Mouse (Mus musculus) embryonic facial prominence, embryonic 13.5 days (tissue): Measurements from ENCODE around the gene Teddm1a. TPM values are rescaled to one million over a fixed set of nuclear protein-coding genes. Genes with fewer than 3 reads are reported as not detected.

Experiments used
- ATAC-seq: fragments of 200-750 bp; cut with Nextera tagmentation; 2 replicates; pipeline ENCODE4 v1.8.0; 2017; ENCODE audit warnings: low read depth; ENCODE audit not compliant: insufficient number of reproducible peaks, insufficient read depth, low FRiP score, low TSS enrichment
- H3K27ac ChIP-seq: fragments of 300-500 bp; sonication (generic); 2 replicates; pipeline ENCODE4 v1.5.1; 2015; ENCODE audit warnings: moderate library complexity, mild to moderate bottlenecking, inconsistent platforms
- H3K27me3 ChIP-seq: fragments of 300-500 bp; sonication (generic); 2 replicates; pipeline ENCODE4 v1.6.1; 2015; ENCODE audit warnings: mild to moderate bottlenecking, inconsistent platforms
- H3K36me3 ChIP-seq: fragments of 300-500 bp; sonication (generic); 2 replicates; pipeline ENCODE4 v1.6.1; 2015; ENCODE audit warnings: mild to moderate bottlenecking, inconsistent platforms
- H3K4me1 ChIP-seq: fragments of 300-500 bp; sonication (generic); 2 replicates; pipeline ENCODE4 v1.6.1; 2015; ENCODE audit warnings: inconsistent platforms
- H3K4me2 ChIP-seq: fragments of 300-500 bp; sonication (generic); 2 replicates; pipeline ENCODE4 v1.6.1; 2015; ENCODE audit warnings: moderate library complexity, mild to moderate bottlenecking, inconsistent platforms
- H3K4me3 ChIP-seq: fragments of 300-500 bp; sonication (generic); 2 replicates; pipeline ENCODE4 v1.5.1; 2015; ENCODE audit warnings: mild to moderate bottlenecking, inconsistent platforms
- H3K9ac ChIP-seq: fragments of 300-500 bp; sonication (generic); 2 replicates; pipeline ENCODE4 v1.6.1; 2015; ENCODE audit warnings: mild to moderate bottlenecking, inconsistent platforms
- H3K9me3 ChIP-seq: fragments of 300-500 bp; sonication (generic); 2 replicates; pipeline ENCODE4 v1.6.1; 2016; ENCODE audit warnings: inconsistent platforms
- WGBS: fragments of 180-500 bp; shearing (Covaris S2); methylation state at CpG from one replicate; pipeline ENCODE4 v1.1.7; 2015; ENCODE audit warnings: mixed read lengths; 5-methylcytosine and 5-hydroxymethylcytosine counted together
- polyA plus RNA-seq: library from polyadenylated mRNA; unstranded; fragments of >200 nt; fragmentation: Nextera tagmentation; extraction: Ambion mirVana; gene quantifications from 2 replicates; pipeline ENCODE4 v1.2.1, GENCODE M21; 2015

Teddm1a gene
- polyA plus RNA-seq, 1 experiment from 2014 or later = not detected

DNA sequence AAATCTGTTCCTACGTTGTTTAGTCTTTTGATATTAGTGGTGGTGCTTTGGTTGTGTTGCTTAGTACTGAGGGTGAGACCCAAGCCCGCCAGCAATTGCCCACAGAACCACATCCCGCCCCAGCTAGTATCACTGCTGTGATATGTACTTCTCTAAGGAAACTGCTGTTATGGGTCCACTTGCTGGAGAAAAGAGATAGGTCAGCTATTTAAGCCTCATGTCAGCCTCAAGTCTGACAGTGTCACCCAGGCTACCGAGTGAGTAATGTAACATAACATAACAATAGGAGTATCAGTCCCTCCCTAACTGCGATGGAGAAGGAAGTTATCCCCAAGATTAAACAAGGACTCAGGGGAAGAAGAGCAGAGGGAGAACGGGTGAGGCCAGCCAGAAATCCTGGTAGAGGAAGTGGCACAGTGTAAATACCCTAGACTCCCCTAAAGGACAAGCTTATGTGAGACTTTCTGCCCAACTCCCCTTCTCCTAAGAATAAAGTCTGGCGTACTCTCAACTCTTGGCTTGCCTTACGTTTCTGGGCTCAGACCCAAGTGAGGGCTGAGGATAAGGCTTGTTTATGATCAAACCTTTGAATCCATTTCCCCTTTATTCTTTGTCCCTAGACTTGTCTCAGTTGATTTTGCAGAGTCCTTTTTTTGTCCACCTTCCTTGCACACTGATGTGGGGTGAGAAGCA lies 2.8 kb downstream of the Teddm1a start:
- no peaks in the 10 kb centered on the region for H3K9me3 ChIP-seq
- no peak overlapping the region for H3K27ac ChIP-seq
- peaks cover 15% of the 10 kb centered on the region for H3K4me1 ChIP-seq
- H3K36me3 ChIP-seq = no peaks in the 10 kb centered on the region
- no peak overlapping the region for H3K4me3 ChIP-seq
- H3K27me3 ChIP-seq = peaks cover 7% of the 10 kb centered on the region; the same call in 1 of the 2 replicates
- no peak overlapping the region for H3K9ac ChIP-seq
- H3K4me2 ChIP-seq = no peak overlapping the region
- WGBS = 51% methylated on average over 8 of the region's 8 CpGs
- no peak for ATAC-seq

DNA sequence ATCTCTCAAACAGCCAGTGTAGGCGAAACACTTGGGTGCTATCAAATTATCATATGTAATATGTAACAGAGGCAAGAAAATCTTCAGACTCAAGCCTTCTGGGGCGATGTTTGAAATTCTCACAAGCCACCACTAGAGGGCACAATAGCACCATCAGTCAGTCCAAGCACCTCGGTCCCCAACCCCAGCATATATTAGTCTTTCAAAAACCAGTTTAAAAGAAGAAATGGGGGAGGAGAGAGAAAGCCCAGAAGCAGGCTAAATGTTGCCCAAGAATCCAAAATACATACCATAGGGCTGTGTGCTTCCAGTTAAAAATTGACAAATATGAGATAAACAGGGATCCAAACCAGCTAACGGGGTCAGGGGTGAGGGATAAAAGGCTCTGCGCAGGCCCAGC lies 3.4 kb downstream of the Teddm1a start:
- Histone ChIP-seq H3K4me3 (no peak overlapping the region), H3K36me3 (no peaks in the 10 kb centered on the region), H3K9me3 (no peaks in the 10 kb centered on the region), H3K27me3 (peaks cover 7% of the 10 kb centered on the region; the same call in 1 of the 2 replicates), H3K27ac (no peak overlapping the region), H3K4me1 (peaks cover 15% of the 10 kb centered on the region), H3K9ac (no peak overlapping the region), H3K4me2 (no peak overlapping the region)
- 35% methylated on average over 5 of the region's 5 CpGs for WGBS
- no peak for ATAC-seq

DNA sequence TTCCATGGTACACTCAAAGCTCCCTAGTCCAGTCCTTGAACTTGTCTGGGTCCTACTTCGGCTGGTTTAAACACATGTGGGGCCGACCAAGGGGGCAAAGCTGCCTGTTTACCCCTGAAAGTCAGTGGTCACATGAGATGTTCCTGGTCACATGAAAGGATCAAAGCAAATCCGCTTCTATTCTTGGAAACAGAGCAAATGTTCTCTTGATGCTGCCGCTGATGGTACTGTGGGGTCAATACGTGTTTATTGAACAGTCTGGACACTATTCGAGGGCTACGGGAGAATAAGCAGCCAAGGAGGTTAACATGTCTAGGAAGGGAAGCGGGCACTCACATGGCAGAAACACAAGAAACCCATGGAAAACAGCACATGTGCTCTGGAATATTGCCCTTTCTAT lies 5.7 kb downstream of the Teddm1a start:
- WGBS = 83% methylated on average over 8 of the region's 8 CpGs
- Histone ChIP-seq H3K27me3 (peaks cover 3% of the 10 kb centered on the region; the same call in 1 of the 2 replicates), H3K9me3 (no peaks in the 10 kb centered on the region), H3K4me1 (peaks cover 27% of the 10 kb centered on the region), H3K4me2 (no peak overlapping the region), H3K9ac (no peak overlapping the region), H3K36me3 (no peaks in the 10 kb centered on the region), H3K4me3 (no peak overlapping the region), H3K27ac (no peak overlapping the region)
- no peak for ATAC-seq

DNA sequence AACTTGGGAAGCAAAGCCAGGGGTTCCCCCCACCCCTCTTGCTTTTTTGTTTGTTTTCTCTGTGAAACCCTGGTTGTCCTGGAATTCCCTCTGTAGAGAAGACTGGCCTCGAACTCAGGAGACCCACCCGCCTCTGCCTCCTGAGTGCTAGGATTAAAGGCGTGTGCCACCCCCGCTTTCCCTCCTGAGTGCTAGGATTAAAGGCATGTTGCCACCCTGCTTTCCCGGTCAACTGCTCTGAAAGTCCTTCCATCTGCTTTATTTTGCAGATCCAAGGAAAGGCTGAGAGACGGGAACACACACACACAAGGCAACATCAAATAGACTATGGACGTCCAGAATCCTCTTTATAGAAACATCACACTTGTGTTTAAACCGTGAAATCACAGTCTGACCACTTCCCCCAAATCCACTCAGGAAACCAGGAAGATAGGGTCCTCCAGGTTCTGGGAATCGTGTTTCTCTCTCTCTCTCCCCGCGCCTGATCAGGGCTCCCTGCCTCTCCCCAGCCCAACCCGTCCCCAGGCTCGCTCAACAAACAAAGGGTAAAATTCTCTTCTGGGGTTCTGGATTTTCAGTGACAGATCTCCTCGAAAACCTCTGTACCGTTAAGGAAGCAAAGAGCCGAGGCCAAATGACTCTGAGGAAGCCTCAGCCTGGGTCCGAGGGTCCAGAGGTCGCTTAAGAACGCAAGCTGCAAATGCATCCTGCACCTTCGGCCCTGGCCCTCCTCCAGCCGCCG lies 7.6 kb downstream of the Teddm1a start:
- Histone ChIP-seq H3K4me3 (peak overlapping the region; percentile 77), H3K27me3 (no peaks in the 10 kb centered on the region), H3K4me1 (peaks cover 30% of the 10 kb centered on the region), H3K36me3 (peaks cover 16% of the 10 kb centered on the region), H3K27ac (peak overlapping the region; percentile 98), H3K9me3 (no peaks in the 10 kb centered on the region), H3K4me2 (peak overlapping the region; percentile 78), H3K9ac (peak overlapping the region; percentile 92)
- ATAC-seq = 0 out of 2 replicates have a peak, but pooled peaks have one; percentile 7
- 18% methylated on average over 22 of the region's 22 CpGs for WGBS

DNA sequence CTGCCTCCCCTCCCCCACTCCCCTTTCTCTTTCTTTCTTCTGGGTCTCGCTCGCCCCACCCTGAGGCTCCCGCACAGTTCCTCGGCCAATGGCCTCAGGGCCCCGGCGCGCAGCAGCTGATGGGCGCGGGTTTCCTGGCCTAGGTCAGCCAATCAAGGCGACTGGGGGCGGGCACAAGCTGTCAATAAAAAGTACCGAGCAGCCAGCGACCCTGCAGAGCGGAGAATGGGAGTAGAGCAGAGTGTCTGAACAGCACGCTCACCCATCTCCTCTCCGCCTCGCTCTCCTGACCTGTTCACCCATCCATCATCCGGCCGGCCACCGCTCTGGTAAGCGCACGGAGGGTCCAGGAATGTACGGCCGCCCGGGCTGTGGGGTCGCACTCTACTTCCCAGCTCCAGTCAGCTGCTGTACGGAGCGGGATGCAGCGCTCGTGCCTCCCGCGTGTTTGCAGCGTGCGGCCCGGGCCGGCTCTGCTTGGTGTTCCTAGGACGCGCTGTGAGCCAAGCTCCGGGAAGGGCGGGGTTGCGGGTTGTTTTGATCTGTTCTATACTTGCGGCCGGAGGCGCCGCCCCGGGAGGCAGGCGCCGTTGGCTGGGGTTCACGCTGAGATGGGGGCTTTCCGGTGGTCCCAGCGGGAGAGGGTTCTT lies 8.3 kb downstream of the Teddm1a start, which contains the start of the genes Glul and Teddm2:
Gene Glul (plus strand): TSS at position 214 of the 650 bp plus-strand sequence.
Gene Teddm2 (minus strand): TSS at position 498 of the 650 bp plus-strand sequence.
- H3K36me3 ChIP-seq = peaks cover 23% of the 10 kb centered on the region
- peak within 1 kb of the TSS; percentile 98 for H3K27ac ChIP-seq

DNA sequence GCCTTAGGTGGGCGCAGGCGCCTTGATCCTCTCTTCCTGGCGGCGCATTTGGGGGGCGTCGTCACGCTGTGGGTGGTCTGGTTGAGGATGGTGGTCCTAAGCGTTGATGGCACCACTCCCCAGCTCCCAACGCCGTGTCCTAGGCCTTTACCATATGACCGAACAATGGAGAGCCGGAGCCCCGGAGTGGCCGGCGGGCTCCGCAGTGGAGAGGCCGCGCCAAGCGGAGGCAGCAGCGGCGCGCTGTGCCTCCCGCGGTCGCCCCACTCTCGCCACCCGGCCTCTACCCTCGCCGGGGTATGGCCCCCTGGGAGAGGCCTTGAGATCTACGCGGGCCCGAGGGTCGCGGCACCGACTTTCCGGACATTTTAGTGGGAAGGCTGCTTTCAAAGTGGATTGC lies 8.8 kb downstream of the Teddm1a start:
- Histone ChIP-seq H3K27ac (peak overlapping the region; percentile 98), H3K4me1 (peaks cover 27% of the 10 kb centered on the region), H3K4me3 (peak overlapping the region; percentile 77), H3K36me3 (peaks cover 28% of the 10 kb centered on the region), H3K27me3 (no peaks in the 10 kb centered on the region), H3K9ac (peak overlapping the region; percentile 92), H3K4me2 (peak overlapping the region; percentile 78), H3K9me3 (no peaks in the 10 kb centered on the region)
- 0% methylated on average over 36 of the region's 36 CpGs for WGBS
- ATAC-seq = peak; percentile 4; the same call in 1 of the 2 replicates

More for the DNA sequence above, 8.3 kb downstream of the Teddm1a start, which contains the start of the genes Glul and Teddm2:
- Histone ChIP-seq H3K27me3 (no peaks in the 10 kb centered on the region), H3K4me2 (peak within 1 kb of the TSS; percentile 78), H3K9me3 (no peaks in the 10 kb centered on the region), H3K4me1 (peaks cover 27% of the 10 kb centered on the region), H3K9ac (peak within 1 kb of the TSS; percentile 92), H3K4me3 (peak within 1 kb of the TSS; percentile 77)
- WGBS = under 1% methylated on average over 51 of the region's 51 CpGs
- ATAC-seq = peak; percentile 93

DNA sequence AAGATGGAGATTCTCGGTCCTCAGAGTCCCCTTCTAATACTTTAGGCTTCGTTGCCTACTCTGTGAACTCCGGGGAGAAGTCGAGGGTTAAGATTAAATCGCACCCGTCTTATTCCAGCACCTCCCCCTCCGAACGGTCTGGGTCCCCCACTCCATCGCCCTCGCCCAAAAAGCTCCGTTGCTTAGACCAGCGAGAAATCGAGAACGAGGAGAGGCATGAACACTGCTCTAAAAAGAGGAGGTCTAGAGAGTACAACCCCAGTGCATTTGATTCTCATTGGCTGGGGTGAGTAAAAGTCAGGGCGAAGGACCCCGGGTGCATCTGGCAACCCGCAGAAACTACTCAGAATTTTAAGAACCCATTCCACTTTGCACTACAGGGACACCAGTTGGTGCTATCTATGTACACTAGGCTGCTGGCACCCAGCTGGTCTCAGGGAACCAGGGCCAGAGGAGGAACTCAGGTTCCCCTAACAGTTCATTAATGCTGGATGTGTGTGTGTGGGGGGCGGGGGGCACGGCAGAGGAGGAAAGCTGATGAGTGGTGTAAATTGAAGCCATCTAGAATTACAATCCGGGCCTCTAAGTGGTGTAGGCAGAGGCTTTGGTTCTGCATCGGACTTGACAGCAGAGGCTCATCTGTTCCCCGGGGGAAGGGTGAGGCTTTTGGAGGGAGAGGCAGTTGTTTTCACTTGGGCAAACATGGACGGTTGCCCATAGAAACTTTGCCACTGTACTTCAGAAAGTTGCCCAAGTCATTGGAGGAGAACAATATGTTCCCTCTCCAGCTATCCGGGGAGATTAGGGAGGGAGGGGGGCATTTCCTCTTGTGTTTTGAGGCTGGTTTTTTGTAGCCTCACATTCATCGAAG lies 9.6 kb downstream of the Teddm1a start:
- Histone ChIP-seq H3K27ac (peak overlapping the region; percentile 98), H3K27me3 (no peaks in the 10 kb centered on the region), H3K4me1 (peaks cover 27% of the 10 kb centered on the region), H3K4me3 (peak overlapping the region; percentile 77), H3K4me2 (peak overlapping the region; percentile 78), H3K9ac (peak overlapping the region; percentile 92), H3K36me3 (peaks cover 35% of the 10 kb centered on the region), H3K9me3 (no peaks in the 10 kb centered on the region)
- no peak for ATAC-seq
- 1% methylated on average over 25 of the region's 25 CpGs for WGBS

DNA sequence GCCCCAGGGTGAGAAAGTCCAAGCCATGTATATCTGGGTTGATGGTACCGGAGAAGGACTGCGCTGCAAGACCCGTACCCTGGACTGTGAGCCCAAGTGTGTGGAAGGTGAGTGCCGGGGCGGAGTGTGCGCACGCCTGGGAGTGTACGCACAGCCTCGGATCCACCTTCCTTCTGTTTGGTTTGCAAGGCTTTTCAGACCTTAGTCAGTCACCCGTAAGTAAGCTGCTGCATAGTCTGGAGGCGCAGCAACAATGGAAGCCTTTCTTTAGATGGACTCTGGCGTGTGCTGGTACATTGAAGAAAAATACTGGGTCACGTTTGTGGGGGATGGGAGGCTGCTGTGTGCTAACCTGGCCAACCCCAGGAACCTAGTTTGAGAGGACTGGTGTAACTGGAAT lies 11.5 kb downstream of the Teddm1a start:
- Histone ChIP-seq H3K9me3 (no peaks in the 10 kb centered on the region), H3K4me1 (peaks cover 27% of the 10 kb centered on the region), H3K36me3 (peaks cover 54% of the 10 kb centered on the region), H3K4me2 (no peak overlapping the region), H3K27me3 (no peaks in the 10 kb centered on the region), H3K27ac (no peak overlapping the region), H3K4me3 (no peak overlapping the region), H3K9ac (no peak overlapping the region)
- ATAC-seq = no peak
- 78% methylated on average over 13 of the region's 13 CpGs for WGBS

DNA sequence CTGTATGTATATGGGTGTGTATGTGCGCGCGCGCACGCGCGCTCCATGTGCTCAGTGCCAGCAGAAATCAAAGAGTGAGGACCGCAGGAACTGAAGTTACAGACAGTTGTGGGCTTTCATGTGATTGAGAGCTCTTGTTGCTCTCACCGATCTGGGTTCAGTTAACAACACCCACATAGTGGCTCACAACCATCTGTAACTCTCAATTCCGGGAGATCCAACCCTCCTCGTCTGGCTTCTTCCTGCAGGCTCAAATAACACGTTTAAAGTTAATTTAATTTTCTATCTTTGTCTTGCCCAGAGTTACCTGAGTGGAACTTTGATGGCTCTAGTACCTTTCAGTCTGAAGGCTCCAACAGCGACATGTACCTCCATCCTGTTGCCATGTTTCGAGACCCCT lies 12.7 kb downstream of the Teddm1a start:
- H3K27ac ChIP-seq = no peak overlapping the region
- 82% methylated on average over 14 of the region's 14 CpGs for WGBS
- no peaks in the 10 kb centered on the region for H3K27me3 ChIP-seq
- no peak overlapping the region for H3K9ac ChIP-seq
- peaks cover 64% of the 10 kb centered on the region for H3K36me3 ChIP-seq
- H3K4me3 ChIP-seq = no peak overlapping the region
- H3K4me1 ChIP-seq = peaks cover 21% of the 10 kb centered on the region
- H3K9me3 ChIP-seq = no peaks in the 10 kb centered on the region
- H3K4me2 ChIP-seq = no peak overlapping the region
- ATAC-seq = no peak

DNA sequence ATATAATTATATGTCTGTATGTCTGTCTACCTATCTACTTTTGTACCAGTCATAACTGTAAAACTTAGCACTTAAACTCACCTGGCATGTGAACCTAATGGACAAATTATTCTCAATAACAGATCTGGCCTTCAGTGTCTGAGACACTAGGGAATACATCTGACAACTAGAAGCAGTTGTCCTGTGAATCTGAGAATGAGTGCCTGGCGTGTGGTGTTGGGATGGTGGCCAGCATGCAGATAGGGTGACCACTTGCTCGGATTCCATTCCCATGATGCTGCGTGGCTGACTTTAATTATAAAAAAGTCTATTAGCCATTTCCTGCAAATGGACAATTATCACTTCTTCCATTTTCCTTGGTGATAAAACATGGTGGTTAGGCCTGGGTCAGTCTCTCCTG lies 14.3 kb downstream of the Teddm1a start:
- peaks cover 75% of the 10 kb centered on the region for H3K36me3 ChIP-seq
- 89% methylated on average over 3 of the region's 3 CpGs for WGBS
- no peak overlapping the region for H3K4me3 ChIP-seq

DNA sequence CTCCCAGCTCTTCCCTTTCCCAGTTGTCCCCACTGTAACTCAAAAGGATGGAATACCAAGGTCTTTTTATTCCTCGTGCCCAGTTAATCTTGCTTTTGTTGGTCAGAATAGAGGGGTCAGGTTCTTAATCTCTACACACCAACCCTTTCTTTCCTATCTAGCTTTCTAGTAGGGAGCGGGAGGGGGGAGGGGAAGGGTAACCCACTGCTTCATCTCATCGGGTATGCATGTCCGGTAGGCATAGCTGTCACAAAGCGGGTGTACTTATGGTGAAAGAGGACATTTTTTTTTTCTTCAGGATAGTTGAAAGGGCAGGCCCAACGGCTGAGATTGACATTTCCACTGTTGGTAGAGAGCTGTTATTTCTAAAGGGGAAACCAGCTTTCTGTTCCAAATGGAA lies 16.7 kb downstream of the Teddm1a start:
- no peak overlapping the region for H3K27ac ChIP-seq
- ATAC-seq = no peak
- no peak overlapping the region for H3K4me3 ChIP-seq
- peaks cover 73% of the 10 kb centered on the region for H3K36me3 ChIP-seq
- WGBS = 87% methylated on average over 6 of the region's 6 CpGs
- H3K27me3 ChIP-seq = no peaks in the 10 kb centered on the region
- peaks cover 11% of the 10 kb centered on the region for H3K4me1 ChIP-seq
- no peaks in the 10 kb centered on the region for H3K9me3 ChIP-seq
- no peak overlapping the region for H3K4me2 ChIP-seq
- no peak overlapping the region for H3K9ac ChIP-seq

More for the DNA sequence above, 14.3 kb downstream of the Teddm1a start:
- H3K4me2 ChIP-seq = no peak overlapping the region
- no peaks in the 10 kb centered on the region for H3K9me3 ChIP-seq
- H3K27ac ChIP-seq = no peak overlapping the region
- no peak for ATAC-seq
- peaks cover 30% of the 10 kb centered on the region for H3K4me1 ChIP-seq
- no peak overlapping the region for H3K9ac ChIP-seq
- no peaks in the 10 kb centered on the region for H3K27me3 ChIP-seq
